Mouse (Mus musculus) gastrocnemius, adult 18-20 months (tissue): ENCODE data around the gene Spesp1. TPM values are rescaled to one million over a fixed set of nuclear protein-coding genes. Genes with fewer than 3 reads are reported as not detected.

Source experiments
- DNase-seq: peaks from one replicate; pipeline ENCODE4 v3.0.0; 2021; ENCODE audit warnings: low spot score
- long read RNA-seq, 2 experiments: library from polyadenylated mRNA; stranded (forward); transcript quantifications; one replicate each; pipeline ENCODE4 v2.0.0; 2021
- total RNA-seq, 2 experiments: library from RNA; stranded (reverse); gene quantifications; 2 replicates each; pipeline ENCODE4 v1.2.3; 2021

Gene Spesp1
- total RNA-seq, result not detected
- long read RNA-seq, experiment 1, result 0 reads
- long read RNA-seq, experiment 2, result 0 reads

DNA sequence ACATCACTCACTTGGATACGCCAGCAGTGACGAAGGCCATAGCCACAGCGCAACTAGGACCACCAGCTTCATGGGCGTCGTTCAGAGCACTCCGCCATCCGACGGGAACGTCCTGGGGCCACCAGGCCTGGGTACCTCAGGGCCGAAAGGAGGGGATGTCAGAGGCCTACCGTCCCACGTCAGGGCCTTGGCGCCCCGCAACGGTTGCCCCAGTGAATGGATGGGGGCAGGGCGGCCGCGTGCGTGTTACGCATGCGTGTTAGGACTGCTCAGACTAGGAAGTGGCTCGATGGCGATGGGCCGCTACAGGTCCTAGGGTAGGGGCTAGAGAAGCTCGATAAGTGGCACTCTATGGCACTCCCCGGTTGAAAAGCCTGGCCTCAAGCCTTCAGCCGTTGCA is at the start of gene Spesp1:
Gene Spesp1, minus strand, starts transcription at position 218 of the 400 bp plus-strand sequence.
- DNase-seq, result no peak

- no peak for DNase-seq
Observed at GRCm38 (mm10) chr9:62325965-62326364, 44.0 kb upstream of the Spesp1 start.

DNA sequence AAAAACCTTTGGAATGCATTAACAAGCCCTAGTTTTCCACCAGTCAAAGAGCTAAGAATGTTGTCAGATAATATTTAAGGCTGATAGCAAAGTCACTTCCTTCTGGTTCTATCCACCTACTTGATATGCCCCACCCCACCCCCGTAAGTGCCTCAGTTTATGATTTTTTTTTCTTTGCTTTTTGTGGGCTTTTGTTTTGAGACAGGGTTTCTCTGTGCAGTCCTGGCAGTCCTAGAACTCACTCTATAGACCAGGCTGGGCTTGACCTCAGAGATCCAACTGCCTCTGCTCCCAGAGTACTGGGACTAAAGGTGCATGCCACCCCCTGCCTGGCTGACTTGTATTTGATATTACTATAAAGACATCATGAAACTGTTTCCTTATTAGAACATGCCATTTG is 41.8 kb upstream of the Spesp1 start:
- no peak for DNase-seq

DNA sequence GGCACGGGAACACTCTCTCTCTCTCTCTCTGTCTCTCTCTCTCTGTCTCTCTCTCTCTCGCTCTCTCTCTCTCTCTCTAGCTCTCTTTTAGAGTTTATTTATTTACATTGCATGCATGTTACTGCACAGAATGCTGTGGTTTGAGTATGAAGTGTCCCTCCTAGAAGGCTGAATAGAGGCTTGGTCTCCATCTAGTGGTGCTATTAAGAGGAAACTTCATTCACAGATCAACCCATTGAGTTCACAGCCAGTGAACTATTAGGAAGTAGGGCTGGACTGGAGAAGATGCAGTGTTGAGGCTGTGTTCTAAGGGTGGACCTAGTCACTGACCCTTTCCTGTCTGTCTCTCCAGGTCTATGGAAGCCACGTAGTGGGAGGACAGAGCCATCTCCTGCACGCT is 36.7 kb upstream of the Spesp1 start:
- DNase-seq, result no peak

- DNase-seq, result no peak
Observed at GRCm38 (mm10) chr9:62315556-62315955, 33.5 kb upstream of the Spesp1 start.

DNA sequence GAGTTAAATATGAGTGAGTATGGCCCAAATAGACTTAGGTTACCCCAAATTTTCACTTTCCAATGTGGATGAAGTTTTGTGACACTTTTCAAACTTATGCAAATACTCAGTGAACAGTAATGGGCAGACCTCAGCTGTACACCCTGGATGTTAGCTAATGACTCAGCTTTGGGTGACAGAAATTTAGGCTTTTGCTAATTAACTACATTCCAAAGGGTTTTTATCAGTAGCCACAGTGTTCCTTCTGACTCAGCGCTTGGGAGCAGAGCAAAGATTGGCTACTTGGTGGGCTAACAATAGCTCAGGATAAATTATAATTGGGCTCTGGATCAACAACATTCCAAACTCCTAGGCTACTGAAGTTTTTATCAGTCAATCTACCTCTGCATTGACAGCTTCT is 14.9 kb upstream of the Spesp1 start:
- DNase-seq, result no peak

DNA sequence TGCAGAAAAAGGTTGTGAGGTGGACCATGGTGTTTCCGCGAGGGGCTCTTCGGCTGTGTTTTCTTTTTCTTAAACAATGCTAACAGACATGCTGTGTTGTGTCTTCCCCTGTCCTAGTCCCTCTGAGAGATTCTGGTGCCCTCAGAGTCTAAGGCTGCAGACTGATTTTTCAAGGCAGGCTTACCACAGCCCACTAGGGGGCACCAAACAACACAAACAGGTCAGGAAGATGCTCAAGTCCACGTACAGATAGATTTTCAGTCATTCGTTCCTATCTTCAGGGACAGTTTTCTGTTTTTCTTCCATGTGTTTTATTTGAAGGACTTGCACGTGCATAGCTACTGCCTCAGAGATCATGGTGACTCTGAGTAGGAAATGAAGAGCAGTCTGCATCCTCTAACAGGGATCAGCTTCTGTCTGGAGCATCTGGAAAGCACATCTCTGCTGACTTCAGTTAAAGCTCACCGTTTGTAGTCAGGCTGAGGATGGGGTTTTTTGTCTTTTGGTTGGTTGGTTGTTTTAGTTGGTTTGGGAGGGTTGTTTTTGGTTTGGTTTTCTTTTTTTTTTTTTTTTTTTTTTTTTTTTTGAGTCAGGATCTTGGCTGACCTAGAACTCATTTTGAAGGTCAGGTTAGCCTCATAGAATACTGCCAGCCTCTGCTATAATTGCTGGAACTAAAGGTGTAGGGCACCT is 13.1 kb upstream of the Spesp1 start:
- DNase-seq, result peak; percentile 78

DNA sequence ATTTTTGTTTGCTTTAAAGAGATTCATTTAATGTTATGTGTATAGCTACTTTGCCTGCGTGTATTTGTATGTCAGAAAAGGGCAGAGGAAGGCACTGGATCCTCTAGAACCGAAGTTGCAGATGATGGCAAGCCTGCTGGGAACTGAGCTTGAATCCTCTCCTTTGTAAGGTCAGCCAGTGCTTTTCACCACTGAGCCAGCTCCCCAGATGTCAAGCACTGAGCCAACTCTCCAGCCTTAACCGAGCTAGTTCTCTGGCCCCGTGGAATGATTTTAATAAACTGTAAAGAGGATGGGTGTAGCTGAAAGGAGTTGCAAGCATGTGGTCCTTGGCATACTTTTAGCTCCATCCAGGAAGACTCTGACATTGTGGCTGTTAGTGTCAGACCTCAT is 5.6 kb upstream of the Spesp1 start:
- DNase-seq, result peak; percentile 7

- peak; percentile 74 for DNase-seq
Observed at GRCm38 (mm10) chr9:62286967-62287632, 5.1 kb upstream of the Spesp1 start.

- DNase-seq, result no peak
Observed at GRCm38 (mm10) chr9:62284266-62284665, 2.3 kb upstream of the Spesp1 start.

- DNase-seq, result no peak
Observed at GRCm38 (mm10) chr9:62276899-62277298, 5.1 kb downstream of the Spesp1 start.

DNA sequence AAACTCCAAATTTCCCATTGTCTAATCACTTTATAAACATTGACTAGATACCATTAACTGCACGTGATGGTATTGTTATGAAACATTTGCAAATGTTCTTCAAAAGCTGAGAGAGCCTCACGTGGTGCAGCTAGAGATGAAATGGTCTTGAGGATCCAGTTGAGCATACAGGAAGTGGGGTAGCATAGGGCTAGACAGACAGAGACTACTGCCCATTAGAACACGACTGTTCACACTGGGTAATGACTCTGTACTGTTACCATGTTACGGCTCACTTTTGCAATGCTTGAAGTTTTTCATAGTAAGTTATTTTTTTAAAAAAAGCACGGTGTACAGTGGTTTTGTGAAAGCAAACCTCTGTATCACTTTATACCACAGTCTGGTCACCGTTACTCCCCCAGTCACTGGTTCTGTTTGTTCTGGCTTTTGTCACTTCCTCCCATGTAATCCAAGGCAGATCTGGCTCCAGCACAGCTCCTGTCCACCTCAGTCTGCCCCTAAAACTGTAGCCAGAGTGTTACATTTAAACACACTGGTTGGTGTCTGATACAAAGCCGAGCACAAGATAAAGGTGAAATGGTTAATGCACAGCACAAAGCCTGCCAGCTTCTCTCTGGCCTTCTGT is 11.1 kb downstream of the Spesp1 start:
- DNase-seq, result no peak

GRCm38 (mm10) chr9:62269161-62269560 is 12.8 kb downstream of the Spesp1 start:
- no peak for DNase-seq

DNA sequence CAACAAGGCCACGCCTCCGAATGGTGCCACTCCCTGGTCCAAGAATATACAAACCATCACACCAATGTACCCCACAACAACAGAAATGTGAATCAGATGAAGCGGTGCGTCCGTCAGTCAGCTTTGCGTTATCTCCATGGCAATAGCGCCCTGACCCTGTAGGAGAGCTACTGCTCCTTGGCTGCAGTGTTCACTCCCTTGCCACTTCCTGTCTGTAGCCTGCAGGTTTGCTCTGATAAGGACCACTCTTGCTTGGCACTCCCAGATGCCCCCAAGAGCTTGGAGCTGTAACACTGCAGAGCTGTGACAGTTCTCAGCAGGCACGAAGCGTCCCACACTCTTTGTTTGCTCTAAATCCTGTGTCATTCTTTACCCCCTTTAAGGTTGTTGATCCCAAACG is 16.7 kb downstream of the Spesp1 start:
- DNase-seq, result no peak

- DNase-seq, result no peak
Observed at GRCm38 (mm10) chr9:62263652-62264051, 18.4 kb downstream of the Spesp1 start.

- DNase-seq, result no peak
Observed at GRCm38 (mm10) chr9:62261406-62261805, 20.6 kb downstream of the Spesp1 start.

DNA sequence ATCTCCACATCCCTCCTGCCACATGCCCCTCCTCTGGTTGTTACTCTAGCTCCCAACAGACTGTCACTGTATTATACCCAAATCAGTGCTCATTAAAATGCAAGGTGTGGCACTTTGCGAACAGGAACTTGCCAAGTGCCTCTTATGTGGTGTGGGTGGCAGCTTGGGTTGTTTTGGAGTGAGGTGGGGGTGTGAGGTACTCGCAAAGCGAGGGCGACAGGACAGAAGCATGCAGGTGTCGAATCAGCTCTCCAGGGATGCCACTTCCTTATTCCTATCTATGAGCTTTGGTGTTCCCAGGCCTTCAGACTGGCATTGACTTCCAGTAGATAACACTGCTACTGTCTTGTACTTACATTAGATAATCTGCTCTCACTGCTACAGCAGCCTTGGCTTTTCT is 21.0 kb downstream of the Spesp1 start:
- DNase-seq, result no peak

DNA sequence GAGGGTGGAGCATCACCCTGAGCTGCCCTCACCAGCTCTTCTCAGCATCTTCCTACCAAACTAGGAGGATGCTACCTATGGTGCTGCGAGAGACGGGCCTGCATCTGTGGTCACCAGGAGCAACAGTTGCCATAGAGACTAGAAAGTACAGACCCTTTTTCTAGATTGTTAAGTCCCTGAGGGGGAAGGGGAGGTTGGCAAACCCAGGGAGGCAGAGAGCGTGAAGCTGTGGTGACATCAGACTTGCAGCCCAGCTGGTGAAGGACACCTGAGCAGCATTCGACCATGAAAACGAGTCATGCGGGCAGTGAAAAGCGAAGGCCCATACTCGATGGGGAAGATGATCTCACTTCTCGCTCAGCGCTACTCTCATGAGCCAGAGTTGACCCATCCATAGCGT is 24.0 kb downstream of the Spesp1 start:
- DNase-seq, result no peak

DNA sequence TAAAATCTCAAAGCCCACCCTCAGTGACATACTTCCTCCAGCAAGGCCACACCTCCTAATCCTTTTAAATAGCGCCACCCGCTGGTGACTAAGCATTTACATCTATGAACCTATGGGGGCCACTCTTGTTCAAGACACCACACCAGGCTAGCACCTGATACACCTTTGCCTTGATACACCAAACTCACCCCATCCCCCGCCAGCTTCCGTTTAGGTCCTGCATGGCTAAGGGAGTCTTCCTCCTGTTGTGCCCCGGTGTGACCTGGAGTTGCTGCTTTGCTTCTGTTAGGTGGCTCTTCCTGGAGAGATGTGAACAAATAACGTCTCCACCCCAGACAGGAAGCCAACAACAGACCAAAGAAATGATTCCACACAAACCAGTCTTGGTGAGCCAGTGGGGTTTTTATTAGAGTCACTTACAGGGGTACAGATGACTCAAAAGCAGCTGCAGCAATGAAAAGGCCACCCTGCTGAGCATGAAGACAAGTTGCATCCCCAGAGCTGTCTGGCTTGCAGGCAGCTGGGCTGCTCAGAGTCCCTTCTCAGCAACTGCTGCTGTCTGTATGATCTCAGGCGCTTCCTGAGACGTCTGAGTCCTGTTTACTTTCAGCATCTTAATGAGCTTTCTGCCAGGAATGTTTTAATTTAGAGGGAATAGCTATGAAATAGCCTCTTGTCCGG is 26.0 kb downstream of the Spesp1 start:
- DNase-seq, result no peak

DNA sequence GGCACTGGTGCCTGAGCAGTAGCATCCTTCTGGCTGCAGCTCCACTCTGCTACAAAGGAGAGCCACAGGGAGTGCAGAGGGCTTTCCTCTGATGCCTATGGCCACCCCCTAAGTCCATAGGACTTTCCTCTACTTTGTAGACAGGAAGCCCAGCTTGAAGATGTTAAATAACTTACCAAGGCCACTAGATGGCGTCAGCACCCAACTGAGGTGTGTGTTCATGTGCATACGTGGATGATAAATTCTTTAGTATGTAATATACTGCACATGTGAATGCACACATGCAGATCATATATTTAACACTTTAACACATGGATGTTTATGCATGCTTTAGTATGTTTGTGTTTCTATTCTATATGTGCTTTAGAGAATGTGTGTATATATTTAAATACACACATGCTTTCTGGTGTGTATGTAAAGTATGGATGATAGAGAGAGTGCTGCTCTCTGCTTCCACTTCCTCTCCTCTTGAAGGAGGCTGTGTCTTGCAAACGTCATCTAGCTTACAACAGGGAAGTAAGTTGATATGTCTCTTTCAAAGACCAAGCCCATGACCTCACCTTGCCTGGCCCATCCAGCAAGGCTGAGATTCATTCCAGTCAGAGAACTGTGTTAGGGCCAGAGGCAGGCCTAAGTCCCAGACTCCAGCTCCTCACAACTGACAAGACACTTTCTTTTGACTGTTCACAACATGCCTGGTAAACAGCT is 28.1 kb downstream of the Spesp1 start:
- no peak for DNase-seq

- DNase-seq, result no peak
Observed at GRCm38 (mm10) chr9:62250296-62250695, 31.7 kb downstream of the Spesp1 start.
